Mouse (Mus musculus) gastrocnemius, postnatal 10 days (tissue): ENCODE results near the gene Hnrnpa0. TPM values are rescaled to one million over a fixed set of nuclear protein-coding genes. Genes with fewer than 3 reads are reported as not detected.

Experiments used
- DNase-seq: peaks from one replicate; pipeline ENCODE4 v3.0.0; 2021; ENCODE audit warnings: mixed read lengths
- total RNA-seq, 2 experiments: library from RNA; stranded (reverse); gene quantifications; 2 replicates each; pipeline ENCODE4 v1.2.3; 2021

Gene Hnrnpa0
- total RNA-seq, 2 experiments from 2014 or later, result 90.3 to 91.7 TPM

DNA sequence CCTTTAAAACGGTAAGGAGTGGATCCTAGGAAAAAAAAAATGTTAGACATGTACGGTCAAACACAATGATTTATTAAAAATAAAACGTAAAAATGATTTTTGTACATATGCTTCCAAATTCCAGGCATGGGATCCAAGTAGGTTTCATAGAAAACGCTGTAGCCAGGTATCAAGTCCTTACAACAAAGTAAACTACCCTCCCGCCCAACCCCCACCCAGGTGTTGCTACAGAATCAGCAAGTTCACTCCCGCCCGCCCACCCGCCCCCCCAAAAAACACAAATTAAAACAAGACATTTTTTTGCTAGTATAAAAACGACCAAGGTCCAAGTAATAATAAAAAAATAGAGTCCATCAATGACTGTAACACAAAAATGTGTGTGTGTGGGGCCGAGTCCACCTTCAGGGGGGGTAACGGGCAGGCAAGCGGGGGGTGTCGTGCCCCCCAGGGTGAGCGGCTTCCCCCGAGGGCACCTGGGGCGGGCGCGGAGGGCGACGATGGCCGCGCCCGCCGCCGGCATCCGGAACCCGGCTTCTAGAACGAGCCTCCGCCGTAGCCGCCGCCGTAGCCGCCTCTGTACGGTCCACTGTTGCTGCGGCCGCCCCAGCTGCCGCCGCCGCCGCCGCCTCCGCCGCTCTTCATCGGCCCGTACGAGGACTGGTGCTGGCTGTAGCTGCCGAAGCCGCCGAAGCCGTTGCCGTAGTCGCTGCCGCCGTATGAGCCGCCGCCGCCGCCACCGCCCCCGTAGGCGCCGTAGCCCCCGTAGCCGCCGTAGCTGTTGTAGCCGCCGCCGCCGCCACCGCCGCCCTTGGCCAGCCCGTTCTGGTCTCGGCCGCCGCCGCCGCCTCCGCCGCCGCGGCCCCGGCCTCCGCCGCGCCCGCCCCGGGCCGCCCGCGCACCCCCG, 1.2 kb downstream of the Hnrnpa0 start:
- DNase-seq, result peak; percentile 15

GRCm38 (mm10) chr13:58126126-58126525, 2.2 kb downstream of the Hnrnpa0 start:
- DNase-seq, result no peak

- no peak for DNase-seq
Observed at GRCm38 (mm10) chr13:58124989-58125388, 3.4 kb downstream of the Hnrnpa0 start.

GRCm38 (mm10) chr13:58124278-58124677, 4.1 kb downstream of the Hnrnpa0 start:
- no peak for DNase-seq

DNA sequence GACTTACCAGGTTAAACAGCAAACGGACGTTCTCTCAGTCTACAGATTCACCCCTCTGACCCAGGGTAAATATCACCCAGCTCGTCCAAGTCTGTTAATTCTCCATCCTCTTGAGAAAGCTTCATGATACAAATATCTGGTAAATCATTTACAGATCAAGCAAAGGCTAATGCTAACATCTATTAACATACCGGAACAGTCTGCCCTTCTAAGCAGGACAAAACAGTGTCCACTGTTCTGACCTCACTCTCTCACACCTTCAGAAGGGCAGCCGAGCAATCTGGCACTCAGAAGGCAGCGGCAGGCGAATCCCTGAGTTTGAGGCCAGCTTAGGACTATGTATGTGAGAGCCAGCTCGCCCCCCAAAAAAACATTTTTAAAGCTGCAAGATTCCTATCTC, 5.0 kb downstream of the Hnrnpa0 start:
- DNase-seq, result no peak

DNA sequence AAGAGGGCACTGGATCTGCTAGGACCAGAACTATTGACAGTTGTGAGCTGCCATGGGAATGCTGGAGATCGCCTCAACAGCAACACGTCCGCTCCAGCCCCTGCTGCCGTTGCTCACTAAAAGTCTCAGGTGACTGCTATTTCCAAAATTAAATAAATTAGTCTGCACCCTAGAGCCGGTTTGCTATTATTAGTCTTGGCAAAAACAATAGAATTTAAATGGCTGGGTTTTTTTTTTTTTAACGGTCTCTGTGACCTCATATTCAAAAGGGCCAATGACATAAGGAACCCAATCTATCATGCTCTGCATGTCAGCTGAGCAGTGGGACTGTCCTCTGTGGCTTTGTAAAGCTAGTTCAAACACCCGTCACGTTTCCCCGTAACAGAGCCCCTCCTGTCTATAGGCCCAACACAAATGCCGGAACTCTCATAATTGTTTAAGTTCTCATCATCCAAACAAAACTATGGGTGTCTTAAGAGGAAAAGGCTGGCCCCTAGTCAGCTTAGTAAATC, 5.5 kb downstream of the Hnrnpa0 start:
- DNase-seq, result no peak

DNA sequence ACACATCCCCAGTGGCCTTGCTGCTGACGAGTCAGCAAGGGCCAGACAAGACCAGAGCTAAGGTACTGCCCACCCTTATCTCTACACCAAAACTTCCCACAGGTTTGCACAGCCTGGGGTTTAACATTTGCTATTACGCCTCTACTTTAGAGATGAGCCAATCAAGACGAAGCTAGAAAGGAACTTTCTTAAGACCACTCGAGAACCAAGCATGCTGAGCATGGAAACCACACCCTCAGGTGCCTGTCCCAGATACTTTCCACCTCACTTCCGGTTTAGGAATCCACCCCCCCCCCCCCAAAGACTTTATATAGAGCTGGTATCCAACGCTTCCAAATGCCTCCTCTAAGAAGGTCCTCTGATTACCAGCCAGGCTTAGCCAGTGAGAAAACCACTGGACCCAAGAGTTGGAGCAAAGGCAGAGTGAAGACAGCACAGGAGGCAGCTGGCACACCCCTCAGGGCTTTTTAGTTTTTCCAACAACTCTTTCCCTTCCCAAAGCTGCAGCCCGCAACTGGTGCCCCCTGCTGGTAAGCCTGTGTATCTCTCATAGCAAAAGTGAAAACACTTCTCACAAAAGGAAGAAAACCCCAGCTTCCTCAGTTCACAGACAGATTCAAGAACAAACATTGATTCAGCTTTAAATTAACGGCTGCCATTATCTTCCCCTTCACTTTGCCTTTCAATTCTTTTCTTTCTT, 10.9 kb downstream of the Hnrnpa0 start:
- DNase-seq, result peak; percentile 84

GRCm38 (mm10) chr13:58116801-58117200, 11.6 kb downstream of the Hnrnpa0 start:
- DNase-seq, result no peak

DNA sequence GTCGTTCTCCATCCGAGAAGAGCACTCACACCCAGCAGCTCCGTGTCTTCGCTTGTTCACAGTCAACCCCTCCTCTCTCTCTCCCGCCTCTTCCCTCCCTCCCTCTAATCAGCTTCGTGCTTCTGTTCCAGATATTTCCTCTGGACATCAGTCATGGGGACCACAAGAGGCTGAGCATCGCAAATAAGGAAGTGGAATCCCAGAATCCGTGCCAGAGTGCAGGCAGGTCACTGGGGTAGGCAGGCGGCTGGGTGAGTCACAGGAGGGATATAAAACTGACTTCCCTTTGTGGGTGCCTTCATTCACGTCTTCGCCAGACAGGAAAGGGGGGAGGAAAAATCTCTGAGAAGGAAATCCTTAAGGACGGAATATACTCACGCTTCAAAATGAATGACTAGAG, 13.1 kb downstream of the Hnrnpa0 start:
- DNase-seq, result no peak

- DNase-seq, result peak; percentile 64
Observed at GRCm38 (mm10) chr13:58113061-58113900, 15.1 kb downstream of the Hnrnpa0 start, which contains the start of gene Klhl3. Gene Klhl3 (minus strand): TSS chr13:58113592.

DNA sequence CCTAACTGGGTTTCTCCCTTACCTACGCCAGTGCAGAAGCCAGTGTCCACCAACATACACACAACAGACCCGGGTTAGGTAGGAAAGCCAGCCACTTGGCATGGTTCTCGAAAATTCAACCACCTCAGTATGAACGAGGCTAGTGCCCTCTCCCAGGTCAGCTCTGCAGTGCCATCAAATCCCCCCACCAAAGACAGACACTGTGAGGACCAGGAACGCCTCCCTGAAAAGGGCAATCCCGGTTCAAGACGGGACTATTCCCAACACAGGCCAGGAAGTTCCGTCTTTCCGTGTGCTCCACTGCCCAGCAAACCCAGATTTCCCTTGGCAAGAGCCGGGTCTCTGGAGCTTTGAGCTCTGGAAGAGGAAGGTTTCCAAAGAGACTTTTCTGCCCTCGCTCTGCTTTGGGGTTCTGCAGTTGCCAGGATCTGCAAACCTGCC, 15.7 kb downstream of the Hnrnpa0 start:
- DNase-seq, result no peak

- DNase-seq, result no peak
Observed at GRCm38 (mm10) chr13:58112191-58112590, 16.2 kb downstream of the Hnrnpa0 start.

DNA sequence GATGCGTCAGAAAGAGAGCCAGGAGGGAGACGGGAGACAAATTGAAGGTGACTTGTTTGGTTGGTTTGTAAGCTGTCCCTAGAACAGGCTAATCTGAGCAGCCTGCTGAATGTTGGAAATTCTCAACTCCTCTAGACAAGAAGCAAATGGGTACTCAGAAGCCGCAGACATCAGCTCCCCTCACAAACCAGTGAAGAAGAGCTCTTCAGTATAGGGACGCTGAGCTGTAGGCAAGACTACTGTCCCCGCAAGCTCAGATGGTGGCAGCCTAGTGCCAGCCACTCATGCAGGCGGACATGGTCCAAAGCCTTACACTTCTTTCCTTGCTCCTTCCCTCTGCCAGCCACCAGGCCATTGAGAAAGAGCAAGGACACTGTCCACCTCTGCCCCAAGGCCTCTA, 17.1 kb downstream of the Hnrnpa0 start:
- DNase-seq, result no peak

DNA sequence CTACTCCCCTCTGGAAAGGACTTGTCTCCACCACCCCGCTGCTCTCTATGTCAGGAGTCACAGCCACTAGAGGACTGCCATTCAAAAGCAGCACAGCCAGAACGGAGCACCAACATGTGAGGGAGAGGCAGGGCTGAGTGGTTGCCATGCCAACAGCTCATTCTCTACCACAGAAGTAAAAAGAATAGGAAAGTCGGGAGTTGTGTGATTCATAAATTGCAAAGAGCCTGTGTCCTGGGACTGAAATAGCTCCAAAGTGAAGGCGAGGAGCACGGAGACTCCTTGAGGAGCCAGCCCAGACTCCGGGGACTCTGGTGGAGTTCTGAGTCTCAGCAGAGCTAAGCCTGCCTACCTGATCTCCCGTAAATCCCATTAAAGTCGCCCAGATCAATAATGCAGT, 37.7 kb downstream of the Hnrnpa0 start:
- DNase-seq, result no peak

- DNase-seq, result no peak
Observed at GRCm38 (mm10) chr13:58084396-58084795, 44.0 kb downstream of the Hnrnpa0 start.

DNA sequence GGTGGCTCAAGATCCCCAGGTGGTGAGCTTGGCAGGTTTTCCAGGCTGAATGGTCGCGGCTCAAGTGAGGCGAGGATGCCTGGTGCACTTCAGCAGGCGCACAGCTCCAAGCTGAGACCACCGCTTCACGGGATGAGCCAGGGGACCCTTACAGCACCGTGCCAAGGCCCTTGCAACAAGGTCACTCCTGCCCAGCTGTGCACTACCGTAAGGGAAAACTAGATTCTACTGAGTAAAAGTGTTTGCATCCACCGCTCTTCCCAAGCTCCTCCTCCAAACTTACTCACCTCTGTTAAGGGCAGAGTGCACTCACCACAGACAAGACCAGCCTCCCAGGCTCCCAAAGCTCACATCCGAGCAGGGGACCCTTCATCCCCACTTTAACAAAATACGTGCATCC, 44.8 kb downstream of the Hnrnpa0 start:
- no peak for DNase-seq

- no peak for DNase-seq
Observed at GRCm38 (mm10) chr13:58083048-58083447, 45.3 kb downstream of the Hnrnpa0 start.

DNA sequence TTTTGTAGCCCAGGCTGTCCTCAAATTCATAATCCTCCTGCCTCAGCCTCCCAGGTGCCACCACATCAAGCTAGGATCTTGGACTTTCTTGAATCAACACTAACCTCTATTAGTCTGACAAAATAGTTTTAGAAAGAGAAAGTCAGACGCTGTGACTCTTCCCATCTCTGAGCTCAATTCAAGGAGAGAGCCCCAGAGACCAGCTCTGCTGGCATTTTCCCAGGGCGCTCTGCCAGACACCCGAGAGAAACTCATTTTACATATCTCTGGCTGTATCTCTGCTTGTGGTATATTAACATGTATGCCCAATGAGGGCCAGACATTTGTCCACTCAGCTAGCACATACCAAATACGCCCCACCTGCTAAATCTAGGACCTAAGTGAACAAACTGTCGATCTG, 50.0 kb downstream of the Hnrnpa0 start:
- DNase-seq, result no peak
